Mouse (Mus musculus) testis, adult 2 months (tissue): ENCODE data around the gene Rps26.

Experiments used
- CTCF ChIP-seq: fragments of 200-500 bp; IDR thresholded peaks from 2 replicates; pipeline ENCODE4 v1.5.1; 2012; ENCODE audit warnings: low read depth, mild to moderate bottlenecking, inconsistent platforms, low read length, moderate library complexity; ENCODE audit not compliant: control insufficient read depth, insufficient read depth, insufficient replicate concordance
- POLR2A ChIP-seq: fragments of 200-500 bp; IDR thresholded peaks from 2 replicates; pipeline ENCODE4 v1.6.1; 2012; ENCODE audit warnings: low read depth, mild to moderate bottlenecking, inconsistent platforms, low read length, moderate library complexity; ENCODE audit not compliant: control insufficient read depth

DNA sequence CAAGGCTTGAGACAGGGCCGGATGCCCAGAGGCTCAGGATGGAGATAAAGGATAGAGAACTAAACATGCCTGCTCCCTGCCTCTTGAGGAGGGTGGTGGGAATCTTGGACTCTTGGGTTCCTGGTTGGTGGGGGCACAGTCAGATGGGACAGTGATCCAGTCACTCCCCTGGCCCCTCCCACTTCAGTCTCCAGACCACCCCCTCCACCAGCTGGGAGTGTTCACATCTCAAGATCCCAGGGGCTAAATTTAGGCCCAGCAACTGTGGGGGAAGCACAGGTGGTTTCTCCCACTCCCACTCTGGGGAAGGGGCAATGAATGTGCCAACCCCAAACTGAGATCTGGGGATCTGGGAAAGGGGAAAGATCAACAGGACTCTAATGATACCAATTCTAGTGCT, 38.4 kb downstream of the Rps26 start:
- TF ChIP-seq CTCF (no peak), POLR2A (no peak)
